Mouse (Mus musculus) forebrain, embryonic 16.5 days (tissue): ENCODE data around the gene Myl6b. TPM values are rescaled to one million over a fixed set of nuclear protein-coding genes. Genes with fewer than 3 reads are reported as not detected.

Source experiments
- ATAC-seq: fragments of 200-750 bp; cut with Nextera tagmentation; 2 replicates; pipeline ENCODE4 v1.8.0; 2017; ENCODE audit warnings: mild to moderate bottlenecking, moderate library complexity
- H3K27ac ChIP-seq: fragments of 300-500 bp; sonication (generic); 2 replicates; pipeline ENCODE4 v1.5.1; 2014; ENCODE audit warnings: low read length, control low read depth
- H3K27me3 ChIP-seq: fragments of 300-500 bp; sonication (generic); replicated peaks from 2 replicates; pipeline ENCODE4 v1.6.1; 2014; ENCODE audit warnings: low read length; ENCODE audit not compliant: control insufficient read depth, insufficient read depth
- H3K36me3 ChIP-seq: fragments of 300-500 bp; sonication (generic); 2 replicates; pipeline ENCODE4 v1.6.1; 2014; ENCODE audit not compliant: control insufficient read depth, insufficient read depth
- H3K4me1 ChIP-seq: fragments of 300-500 bp; sonication (generic); replicated peaks from 2 replicates; pipeline ENCODE4 v1.6.1; 2014; ENCODE audit warnings: low read length; ENCODE audit not compliant: control insufficient read depth, insufficient read depth
- H3K4me2 ChIP-seq: fragments of 300-500 bp; sonication (generic); 2 replicates; pipeline ENCODE4 v1.6.1; 2014; ENCODE audit warnings: mild to moderate bottlenecking, low read length, control low read depth
- H3K4me3 ChIP-seq: fragments of 300-500 bp; sonication (generic); replicated peaks from 2 replicates; pipeline ENCODE4 v1.5.1; 2014; ENCODE audit warnings: mild to moderate bottlenecking, low read length, control low read depth
- H3K9ac ChIP-seq: fragments of 300-500 bp; sonication (generic); replicated peaks from 2 replicates; pipeline ENCODE4 v1.6.1; 2014; ENCODE audit warnings: low read depth, low read length, control low read depth
- H3K9me3 ChIP-seq: fragments of 300-500 bp; sonication (generic); 2 replicates; pipeline ENCODE4 v1.6.1; 2016; ENCODE audit warnings: low read length; ENCODE audit not compliant: control insufficient read depth
- WGBS: fragments of 180-500 bp; shearing (Covaris S2); extraction: QIAGEN DNeasy Blood & Tissue Kit; methylation state at CpG from one replicate; pipeline ENCODE4 v1.1.7; 2014; 5-methylcytosine and 5-hydroxymethylcytosine counted together
- polyA plus RNA-seq: library from polyadenylated mRNA; unstranded; fragments of >200 nt; fragmentation: Nextera tagmentation; extraction: Ambion mirVana; gene quantifications from 2 replicates; pipeline ENCODE4 v1.2.1, GENCODE M21; 2015

Gene Myl6b
- polyA plus RNA-seq, 1 experiment from 2014 or later, result 5.9 TPM

GRCm38 (mm10) chr10:128474366-128474765 is 24.1 kb downstream of the Myl6b start:
- 79% methylated on average over 12 of the region's 12 CpGs for WGBS
- no peak overlapping the region for H3K4me3 ChIP-seq
- H3K9me3 ChIP-seq, result no peaks in the 10 kb centered on the region
- no peak overlapping the region for H3K27ac ChIP-seq
- H3K4me2 ChIP-seq, result no peak overlapping the region
- H3K36me3 ChIP-seq, result peaks cover 62% of the 10 kb centered on the region
- ATAC-seq, result no peak
- H3K9ac ChIP-seq, result no peak overlapping the region
- no peaks in the 10 kb centered on the region for H3K4me1 ChIP-seq
- no peaks in the 10 kb centered on the region for H3K27me3 ChIP-seq

- H3K4me2 ChIP-seq, result peak overlapping the region; percentile 94
- H3K4me3 ChIP-seq, result peak overlapping the region; percentile 86
- peak overlapping the region; percentile 95 for H3K9ac ChIP-seq
- H3K36me3 ChIP-seq, result peaks cover 22% of the 10 kb centered on the region
- 0% methylated on average over 5 of the region's 5 CpGs for WGBS
- H3K27ac ChIP-seq, result peak overlapping the region; percentile 95
- no peak for ATAC-seq
- H3K27me3 ChIP-seq, result no peaks in the 10 kb centered on the region
- no peaks in the 10 kb centered on the region for H3K9me3 ChIP-seq
- peaks cover 10% of the 10 kb centered on the region for H3K4me1 ChIP-seq
Observed at GRCm38 (mm10) chr10:128460270-128460630, 38.2 kb downstream of the Myl6b start.

GRCm38 (mm10) chr10:128459409-128460269 is 38.8 kb downstream of the Myl6b start:
- peak overlapping the region; percentile 95 for H3K9ac ChIP-seq
- H3K4me3 ChIP-seq, result peak overlapping the region; percentile 86
- peak; percentile 51 for ATAC-seq
- H3K27ac ChIP-seq, result peak overlapping the region; percentile 95
- H3K27me3 ChIP-seq, result no peaks in the 10 kb centered on the region
- H3K4me1 ChIP-seq, result peaks cover 10% of the 10 kb centered on the region
- peak overlapping the region; percentile 94 for H3K4me2 ChIP-seq
- H3K36me3 ChIP-seq, result peaks cover 18% of the 10 kb centered on the region
- WGBS, result under 1% methylated on average over 26 of the region's 67 CpGs
- H3K9me3 ChIP-seq, result no peaks in the 10 kb centered on the region

GRCm38 (mm10) chr10:128458719-128459408 is 39.6 kb downstream of the Myl6b start, which contains the start of gene Smarcc2:
Smarcc2 (plus strand) TSS chr10:128459248.
- peaks cover 12% of the 10 kb centered on the region for H3K36me3 ChIP-seq
- H3K27me3 ChIP-seq, result no peaks in the 10 kb centered on the region
- peak within 1 kb of the TSS; percentile 95 for H3K27ac ChIP-seq
- peak within 1 kb of the TSS; percentile 94 for H3K4me2 ChIP-seq
- peak; percentile 76 for ATAC-seq
- no peaks in the 10 kb centered on the region for H3K9me3 ChIP-seq
- WGBS, result under 1% methylated on average over 75 of the region's 86 CpGs
- peak within 1 kb of the TSS; percentile 86 for H3K4me3 ChIP-seq
- H3K4me1 ChIP-seq, result peaks cover 10% of the 10 kb centered on the region
- peak within 1 kb of the TSS; percentile 95 for H3K9ac ChIP-seq

- WGBS, result under 1% methylated on average over 29 of the region's 29 CpGs
- Histone ChIP-seq H3K9ac (peak overlapping the region; percentile 95), H3K4me2 (peak overlapping the region; percentile 59), H3K4me1 (peaks cover 10% of the 10 kb centered on the region), H3K27me3 (no peaks in the 10 kb centered on the region), H3K4me3 (peak overlapping the region; percentile 86), H3K9me3 (no peaks in the 10 kb centered on the region), H3K36me3 (peaks cover 9% of the 10 kb centered on the region), H3K27ac (peak overlapping the region; percentile 95)
- peak; percentile 54 for ATAC-seq
Observed at GRCm38 (mm10) chr10:128458348-128458718, 40.2 kb downstream of the Myl6b start.

- Histone ChIP-seq H3K27me3 (no peaks in the 10 kb centered on the region), H3K36me3 (peaks cover 3% of the 10 kb centered on the region), H3K27ac (no peak overlapping the region), H3K9me3 (no peaks in the 10 kb centered on the region), H3K4me3 (no peak overlapping the region), H3K9ac (no peak overlapping the region), H3K4me1 (peaks cover 10% of the 10 kb centered on the region), H3K4me2 (no peak overlapping the region)
- 87% methylated on average over 6 of the region's 6 CpGs for WGBS
- no peak for ATAC-seq
Observed at GRCm38 (mm10) chr10:128457676-128458075, 40.8 kb downstream of the Myl6b start.

- peak; percentile 16; the same call in 1 of the 2 replicates for ATAC-seq
- H3K4me3 ChIP-seq, result no peak overlapping the region
- H3K9me3 ChIP-seq, result no peaks in the 10 kb centered on the region
- no peak overlapping the region for H3K9ac ChIP-seq
- H3K36me3 ChIP-seq, result no peaks in the 10 kb centered on the region
- H3K27ac ChIP-seq, result no peak overlapping the region
- H3K27me3 ChIP-seq, result no peaks in the 10 kb centered on the region
- 4% methylated on average over 6 of the region's 6 CpGs for WGBS
- H3K4me1 ChIP-seq, result no peaks in the 10 kb centered on the region; the same call in 1 of the 2 replicates
- H3K4me2 ChIP-seq, result peak overlapping the region; percentile 20; the same call in 1 of the 2 replicates
Observed at GRCm38 (mm10) chr10:128455280-128455679, 43.2 kb downstream of the Myl6b start.

- no peak for ATAC-seq
Observed at GRCm38 (mm10) chr10:128454471-128454870, 44.0 kb downstream of the Myl6b start.

GRCm38 (mm10) chr10:128451014-128451413 is 47.5 kb downstream of the Myl6b start:
- Histone ChIP-seq H3K4me1 (no peaks in the 10 kb centered on the region), H3K9me3 (no peaks in the 10 kb centered on the region), H3K36me3 (no peaks in the 10 kb centered on the region), H3K9ac (no peak overlapping the region), H3K27ac (no peak overlapping the region), H3K4me3 (no peak overlapping the region), H3K27me3 (no peaks in the 10 kb centered on the region), H3K4me2 (no peak overlapping the region)
- WGBS, result 83% methylated on average over 6 of the region's 6 CpGs
- ATAC-seq, result no peak

More at GRCm38 (mm10) chr10:128454471-128454870, 44.0 kb downstream of the Myl6b start:
- no peaks in the 10 kb centered on the region for H3K27me3 ChIP-seq
- no peaks in the 10 kb centered on the region for H3K36me3 ChIP-seq
- H3K4me3 ChIP-seq, result no peak overlapping the region
- H3K27ac ChIP-seq, result no peak overlapping the region
- no peak overlapping the region for H3K9ac ChIP-seq
- H3K9me3 ChIP-seq, result no peaks in the 10 kb centered on the region
- H3K4me2 ChIP-seq, result no peak overlapping the region
- 79% methylated on average over 3 of the region's 3 CpGs for WGBS
- H3K4me1 ChIP-seq, result no peaks in the 10 kb centered on the region
